Mouse (Mus musculus): ENCODE results near the gene Iqcf6. TPM values are rescaled to one million over a fixed set of nuclear protein-coding genes. Genes with fewer than 3 reads are reported as not detected.
"Not testable (repeated sequence)": the region's sequence is repeated elsewhere in the genome, so short reads cannot be mapped to it uniquely, and the experiment has no call there.

The Iqcf6 gene
- polyA plus RNA-seq (2015; fragmentation: Nextera tagmentation; extraction: Ambion mirVana), result not detected in 2 replicates

DNA sequence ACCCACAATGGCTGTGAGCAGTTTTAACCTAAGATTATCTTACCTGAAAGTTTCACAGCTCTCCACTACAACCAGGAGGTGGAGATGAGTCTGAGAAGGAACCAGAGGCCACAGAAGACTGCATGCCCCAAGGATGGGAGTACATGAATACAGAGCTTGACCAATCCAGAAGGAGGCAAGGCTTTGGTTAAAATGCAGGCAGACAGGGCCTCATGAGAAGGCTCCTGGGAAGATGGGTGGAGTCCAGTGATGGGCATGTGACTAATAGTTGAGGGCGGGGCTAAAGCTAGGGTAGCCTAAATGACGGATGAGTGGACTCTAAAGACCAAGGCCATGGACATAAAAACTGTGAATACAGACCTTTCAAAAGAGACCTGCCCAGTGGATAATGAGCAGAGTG is at the start of gene Iqcf6:
TSS of gene Iqcf6 (plus strand) at position 301 of the 400 bp plus-strand sequence.
- H3K36me3 ChIP-seq (ENCODE audit: control insufficient read depth, insufficient read depth, low read length), result no peaks in the 10 kb centered on the region
- no peak within 1 kb of the TSS for H3K4me3 ChIP-seq (replicated peaks; ENCODE audit: low read length)
- no peaks in the 10 kb centered on the region for H3K9me3 ChIP-seq (replicated peaks; ENCODE audit: control insufficient read depth, low read length)
- no peak within 1 kb of the TSS for H3K4me2 ChIP-seq (ENCODE audit: low read depth, low read length)
- H3K27ac ChIP-seq (ENCODE audit: low read length), result no peak within 1 kb of the TSS
- WGBS, result 70% methylated on average over 2 of the region's 2 CpGs
- H3K4me1 ChIP-seq (ENCODE audit: control insufficient read depth, insufficient read depth, low read length), result no peaks in the 10 kb centered on the region
- no peaks in the 10 kb centered on the region for H3K27me3 ChIP-seq (ENCODE audit: control insufficient read depth, insufficient read depth, low read length)
- no peak for ATAC-seq (ENCODE audit: insufficient read depth, low FRiP score)
- no peak within 1 kb of the TSS for H3K9ac ChIP-seq (ENCODE audit: low read length)

- no peak overlapping the region for H3K4me2 ChIP-seq (ENCODE audit: low read depth, low read length)
- no peak overlapping the region for H3K27ac ChIP-seq (ENCODE audit: low read length)
- no peaks in the 10 kb centered on the region for H3K9me3 ChIP-seq (replicated peaks; ENCODE audit: control insufficient read depth, low read length)
- ATAC-seq (ENCODE audit: insufficient read depth, low FRiP score), result no peak
- H3K9ac ChIP-seq (ENCODE audit: low read length), result no peak overlapping the region
- no peaks in the 10 kb centered on the region for H3K4me1 ChIP-seq (ENCODE audit: control insufficient read depth, insufficient read depth, low read length)
- no peak overlapping the region for H3K4me3 ChIP-seq (replicated peaks; ENCODE audit: low read length)
- no peaks in the 10 kb centered on the region for H3K27me3 ChIP-seq (ENCODE audit: control insufficient read depth, insufficient read depth, low read length)
- whole genome bisulfite sequencing, result 70% methylated on average over 7 of the region's 7 CpGs
- no peaks in the 10 kb centered on the region for H3K36me3 ChIP-seq (ENCODE audit: control insufficient read depth, insufficient read depth, low read length)
Observed at GRCm38 (mm10) chr9:106580016-106580415, 46.4 kb upstream of the Iqcf6 start.

- no peak overlapping the region for H3K4me3 ChIP-seq (replicated peaks; ENCODE audit: low read length)
- no peak overlapping the region for H3K27ac ChIP-seq (ENCODE audit: low read length)
- ATAC-seq (ENCODE audit: insufficient read depth, low FRiP score), result no peak
- H3K9me3 ChIP-seq (replicated peaks; ENCODE audit: control insufficient read depth, low read length), result no peaks in the 10 kb centered on the region
- H3K36me3 ChIP-seq (ENCODE audit: control insufficient read depth, insufficient read depth, low read length), result no peaks in the 10 kb centered on the region
- no peak overlapping the region for H3K4me2 ChIP-seq (ENCODE audit: low read depth, low read length)
- H3K4me1 ChIP-seq (ENCODE audit: control insufficient read depth, insufficient read depth, low read length), result no peaks in the 10 kb centered on the region
- no peak overlapping the region for H3K9ac ChIP-seq (ENCODE audit: low read length)
- 63% methylated on average over 1 of the region's 1 CpGs for WGBS
- H3K27me3 ChIP-seq (ENCODE audit: control insufficient read depth, insufficient read depth, low read length), result no peaks in the 10 kb centered on the region
Observed at GRCm38 (mm10) chr9:106582552-106582951, 43.8 kb upstream of the Iqcf6 start.

DNA sequence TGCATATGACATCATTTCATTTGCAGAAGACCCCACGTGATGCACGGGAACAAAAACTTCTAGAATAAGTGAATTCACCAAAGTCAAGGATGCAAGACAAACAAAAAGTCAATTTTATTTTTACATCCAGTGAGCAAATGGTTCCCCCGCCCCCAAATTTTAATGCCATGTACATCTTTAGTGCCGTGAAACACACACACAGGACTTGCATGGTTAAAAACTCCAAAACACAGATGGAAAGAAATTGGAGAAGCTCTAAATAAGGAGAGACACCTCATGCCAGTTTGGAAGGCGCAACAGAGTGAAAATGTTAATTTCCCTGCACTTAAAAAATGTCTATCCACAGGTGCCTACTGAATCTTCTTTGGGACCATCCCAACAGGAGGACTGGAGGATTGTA is 34.2 kb upstream of the Iqcf6 start:
- Histone ChIP-seq H3K4me1 (ENCODE audit: control insufficient read depth, insufficient read depth, low read length) (no peaks in the 10 kb centered on the region), H3K4me3 (replicated peaks; ENCODE audit: low read length) (no peak overlapping the region), H3K36me3 (ENCODE audit: control insufficient read depth, insufficient read depth, low read length) (no peaks in the 10 kb centered on the region), H3K4me2 (ENCODE audit: low read depth, low read length) (no peak overlapping the region), H3K9me3 (replicated peaks; ENCODE audit: control insufficient read depth, low read length) (no peaks in the 10 kb centered on the region), H3K27ac (ENCODE audit: low read length) (no peak overlapping the region), H3K9ac (ENCODE audit: low read length) (no peak overlapping the region), H3K27me3 (ENCODE audit: control insufficient read depth, insufficient read depth, low read length) (no peaks in the 10 kb centered on the region)
- 90% methylated on average over 5 of the region's 5 CpGs for WGBS
- ATAC-seq (ENCODE audit: insufficient read depth, low FRiP score), result no peak

- WGBS, result 15% methylated on average over 4 of the region's 4 CpGs
Observed at GRCm38 (mm10) chr9:106595402-106595801, 31.0 kb upstream of the Iqcf6 start.

GRCm38 (mm10) chr9:106595836-106596235 is 30.5 kb upstream of the Iqcf6 start:
- H3K9me3 ChIP-seq (replicated peaks; ENCODE audit: control insufficient read depth, low read length), result no peaks in the 10 kb centered on the region
- H3K4me2 ChIP-seq (ENCODE audit: low read depth, low read length), result no peak overlapping the region
- H3K9ac ChIP-seq (ENCODE audit: low read length), result no peak overlapping the region
- H3K27ac ChIP-seq (ENCODE audit: low read length), result no peak overlapping the region
- 61% methylated on average over 7 of the region's 7 CpGs for WGBS
- H3K4me3 ChIP-seq (replicated peaks; ENCODE audit: low read length), result no peak overlapping the region
- no peaks in the 10 kb centered on the region for H3K4me1 ChIP-seq (ENCODE audit: control insufficient read depth, insufficient read depth, low read length)
- no peaks in the 10 kb centered on the region for H3K36me3 ChIP-seq (ENCODE audit: control insufficient read depth, insufficient read depth, low read length)
- no peak for ATAC-seq (ENCODE audit: insufficient read depth, low FRiP score)
- no peaks in the 10 kb centered on the region for H3K27me3 ChIP-seq (ENCODE audit: control insufficient read depth, insufficient read depth, low read length)

More at GRCm38 (mm10) chr9:106595402-106595801, 31.0 kb upstream of the Iqcf6 start:
- not testable (repeated sequence) for H3K36me3 ChIP-seq (ENCODE audit: control insufficient read depth, insufficient read depth, low read length); H3K4me2 ChIP-seq (ENCODE audit: low read depth, low read length); H3K4me1 ChIP-seq (ENCODE audit: control insufficient read depth, insufficient read depth, low read length); ATAC-seq (ENCODE audit: insufficient read depth, low FRiP score); H3K27ac ChIP-seq (ENCODE audit: low read length); H3K27me3 ChIP-seq (ENCODE audit: control insufficient read depth, insufficient read depth, low read length); H3K9ac ChIP-seq (ENCODE audit: low read length); H3K9me3 ChIP-seq (replicated peaks; ENCODE audit: control insufficient read depth, low read length); H3K4me3 ChIP-seq (replicated peaks; ENCODE audit: low read length)

DNA sequence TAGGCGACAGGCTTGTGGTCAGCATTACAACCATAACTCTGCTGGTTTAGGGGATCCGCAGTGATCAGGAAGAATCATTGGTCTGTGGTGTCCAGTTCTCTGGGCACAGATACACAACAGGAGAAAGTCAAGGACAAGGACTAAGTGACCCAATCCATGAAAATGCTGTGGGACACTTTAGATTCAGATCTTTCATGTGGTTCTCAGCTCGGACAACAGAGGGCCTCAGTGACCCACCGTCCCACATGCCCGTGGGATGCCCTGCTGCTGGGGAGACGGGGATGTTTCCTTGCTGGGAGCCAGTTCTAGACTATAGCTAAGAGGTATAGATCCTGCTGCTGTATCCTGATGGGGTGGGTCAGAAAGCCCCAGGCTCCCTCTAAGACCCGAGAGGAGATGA is 27.9 kb upstream of the Iqcf6 start:
- H3K9ac ChIP-seq (ENCODE audit: low read length), result no peak overlapping the region
- no peaks in the 10 kb centered on the region for H3K9me3 ChIP-seq (replicated peaks; ENCODE audit: control insufficient read depth, low read length)
- no peak overlapping the region for H3K4me2 ChIP-seq (ENCODE audit: low read depth, low read length)
- no peaks in the 10 kb centered on the region for H3K4me1 ChIP-seq (ENCODE audit: control insufficient read depth, insufficient read depth, low read length)
- no peaks in the 10 kb centered on the region for H3K36me3 ChIP-seq (ENCODE audit: control insufficient read depth, insufficient read depth, low read length)
- no peak for ATAC-seq (ENCODE audit: insufficient read depth, low FRiP score)
- WGBS, result 42% methylated on average over 7 of the region's 7 CpGs
- H3K27ac ChIP-seq (ENCODE audit: low read length), result no peak overlapping the region
- no peak overlapping the region for H3K4me3 ChIP-seq (replicated peaks; ENCODE audit: low read length)
- H3K27me3 ChIP-seq (ENCODE audit: control insufficient read depth, insufficient read depth, low read length), result no peaks in the 10 kb centered on the region

- H3K4me3 ChIP-seq (replicated peaks; ENCODE audit: low read length), result no peak overlapping the region
- no peak overlapping the region for H3K4me2 ChIP-seq (ENCODE audit: low read depth, low read length)
- no peaks in the 10 kb centered on the region for H3K4me1 ChIP-seq (ENCODE audit: control insufficient read depth, insufficient read depth, low read length)
- H3K9ac ChIP-seq (ENCODE audit: low read length), result no peak overlapping the region
- H3K27me3 ChIP-seq (ENCODE audit: control insufficient read depth, insufficient read depth, low read length), result no peaks in the 10 kb centered on the region
- no peak overlapping the region for H3K27ac ChIP-seq (ENCODE audit: low read length)
- no peaks in the 10 kb centered on the region for H3K36me3 ChIP-seq (ENCODE audit: control insufficient read depth, insufficient read depth, low read length)
- ATAC-seq (ENCODE audit: insufficient read depth, low FRiP score), result no peak
- WGBS, result 29% methylated on average over 8 of the region's 8 CpGs
- no peaks in the 10 kb centered on the region for H3K9me3 ChIP-seq (replicated peaks; ENCODE audit: control insufficient read depth, low read length)
Observed at GRCm38 (mm10) chr9:106600546-106600945, 25.8 kb upstream of the Iqcf6 start.

GRCm38 (mm10) chr9:106610727-106611126 is 15.7 kb upstream of the Iqcf6 start:
- H3K4me2 ChIP-seq (ENCODE audit: low read depth, low read length), result no peak overlapping the region
- H3K4me1 ChIP-seq (ENCODE audit: control insufficient read depth, insufficient read depth, low read length), result no peaks in the 10 kb centered on the region

GRCm38 (mm10) chr9:106613951-106614350 is 12.4 kb upstream of the Iqcf6 start:
- Histone ChIP-seq H3K9me3 (replicated peaks; ENCODE audit: control insufficient read depth, low read length) (no peaks in the 10 kb centered on the region), H3K27me3 (ENCODE audit: control insufficient read depth, insufficient read depth, low read length) (no peaks in the 10 kb centered on the region), H3K27ac (ENCODE audit: low read length) (no peak overlapping the region), H3K4me1 (ENCODE audit: control insufficient read depth, insufficient read depth, low read length) (no peaks in the 10 kb centered on the region), H3K4me2 (ENCODE audit: low read depth, low read length) (no peak overlapping the region), H3K9ac (ENCODE audit: low read length) (no peak overlapping the region), H3K36me3 (ENCODE audit: control insufficient read depth, insufficient read depth, low read length) (no peaks in the 10 kb centered on the region), H3K4me3 (replicated peaks; ENCODE audit: low read length) (no peak overlapping the region)
- no peak for ATAC-seq (ENCODE audit: insufficient read depth, low FRiP score)
- 64% methylated on average over 2 of the region's 2 CpGs for WGBS

More at GRCm38 (mm10) chr9:106610727-106611126, 15.7 kb upstream of the Iqcf6 start:
- Histone ChIP-seq H3K27ac (ENCODE audit: low read length) (no peak overlapping the region), H3K9ac (ENCODE audit: low read length) (no peak overlapping the region), H3K9me3 (replicated peaks; ENCODE audit: control insufficient read depth, low read length) (no peaks in the 10 kb centered on the region), H3K4me3 (replicated peaks; ENCODE audit: low read length) (no peak overlapping the region), H3K27me3 (ENCODE audit: control insufficient read depth, insufficient read depth, low read length) (no peaks in the 10 kb centered on the region), H3K36me3 (ENCODE audit: control insufficient read depth, insufficient read depth, low read length) (no peaks in the 10 kb centered on the region)
- no peak for ATAC-seq (ENCODE audit: insufficient read depth, low FRiP score)
- 80% methylated on average over 4 of the region's 4 CpGs for WGBS

Data from stomach, embryonic 16.5 days (tissue).